Comparison of ENCODE assay signal across 8 mouse cellular contexts in the genomic region with DNA sequence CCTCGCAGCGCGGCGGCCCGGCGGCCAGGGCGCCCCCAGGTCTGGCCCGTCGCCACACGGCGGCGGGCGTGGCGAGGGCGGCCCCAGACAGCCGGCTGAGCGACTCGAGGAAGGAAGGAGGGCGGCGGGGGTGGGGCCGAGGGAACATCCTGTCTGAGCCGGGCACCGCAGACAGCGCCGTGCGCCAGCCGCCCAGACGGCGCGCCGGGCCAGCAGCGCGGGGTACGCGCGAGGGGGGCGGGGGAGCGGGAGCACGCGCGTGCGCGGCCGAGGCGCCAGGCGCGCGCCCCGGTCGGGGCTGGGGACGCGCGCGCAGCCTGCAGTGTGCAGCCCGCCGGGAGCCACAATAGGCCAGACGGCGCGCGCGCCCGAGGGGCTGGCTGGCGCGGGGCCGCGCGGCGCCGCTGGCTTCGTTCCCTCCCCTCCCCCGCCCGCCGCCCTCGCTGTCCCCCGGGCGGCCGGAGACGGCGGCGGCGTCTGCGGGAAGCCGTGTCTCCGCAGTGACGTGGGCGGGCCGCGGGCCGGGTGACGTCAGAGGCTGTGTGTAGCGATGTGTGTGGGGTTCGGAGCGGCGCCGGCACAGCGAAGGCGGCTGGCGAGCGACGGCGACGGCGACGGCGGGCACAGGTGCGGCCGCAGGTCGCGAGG. TPM values are rescaled to one million over a fixed set of nuclear protein-coding genes. Genes with fewer than 3 reads are reported as not detected.
DNase-seq lines count a peak whose midpoint lies in the region; ATAC-seq lines count a peak whose summit lies in the region.

TSS of gene Skil (plus strand) at position 528 of the 648 bp plus-strand sequence.

- peak; percentile 99 for DNase-seq in Muller cell, postnatal 12 days (ENCODE audit: inconsistent ontology term)
- peak; percentile 95 for DNase-seq in cerebellum, adult 9-11 months
- peak; percentile 91 to 95 for DNase-seq in frontal cortex, postnatal 10 days (ENCODE audit: low spot score in 2 of 2)
- peak; percentile 78 to 83 for DNase-seq in layer of hippocampus, postnatal 25 days (ENCODE audit: extremely low spot score in 1 of 2, low spot score in 1 of 2)
- DNase-seq in lung, postnatal 25 days (ENCODE audit: low spot score) = peak; percentile 96
- DNase-seq in retina, embryonic 14.5 days (ENCODE audit: low spot score) = peak; percentile 98
- peak; percentile 95 for DNase-seq in thymus, postnatal 4 days

- peak within 1 kb of the TSS; percentile 72 for H3K4me2 ChIP-seq in hindbrain, embryonic 12.5 days (replicated peaks)

- H3K27me3 ChIP-seq in hindbrain, embryonic 12.5 days = no peaks in the 10 kb centered on the region

- peaks cover 36% of the 10 kb centered on the region for H3K4me1 ChIP-seq in hindbrain, embryonic 12.5 days

- 0 out of 2 replicates have a peak, but pooled peaks cover 3% of the 10 kb centered on the region for H3K36me3 ChIP-seq in hindbrain, embryonic 12.5 days

- H3K9ac ChIP-seq in hindbrain, embryonic 12.5 days = peak within 1 kb of the TSS; percentile 97

- peak within 1 kb of the TSS; percentile 99 for H3K27ac ChIP-seq in hindbrain, embryonic 12.5 days

- peak; percentile 95 for ATAC-seq in hindbrain, embryonic 12.5 days (ENCODE audit: low FRiP score)

- peak within 1 kb of the TSS; percentile 97 for H3K4me3 ChIP-seq in hindbrain, embryonic 12.5 days

- 0% methylated on average over 33 of the region's 109 CpGs for WGBS in hindbrain, embryonic 12.5 days

- no peaks in the 10 kb centered on the region for H3K9me3 ChIP-seq in hindbrain, embryonic 12.5 days (replicated peaks)

RNA-seq across cellular contexts. Expression of gene Skil, which starts in this region (rescaled TPM):
- 51.9 and 52.8 TPM in 2 replicates for polyA plus RNA-seq in hindbrain, embryonic 12.5 days (2016; fragmentation: Nextera tagmentation; extraction: Ambion mirVana)
- 10 to 100 TPM; 67.6 to 70.0 TPM for total RNA-seq in layer of hippocampus, postnatal 25 days (2021)

Comparison
In these comparisons a context has a peak if more than half of its experiments do, and no peak if none do; other contexts are left out.
1. Peak in every context shown above with its lines: DNase-seq, ATAC-seq, H3K4me3 ChIP-seq and H3K27ac ChIP-seq.